Mouse (Mus musculus) embryo, embryonic 10.5 days (tissue): Measurements from ENCODE around the gene Tiam1.

ENCODE experiments used
- DNase-seq: peaks from one replicate; pipeline ENCODE4 v3.0.0-alpha.2; 2015; ENCODE audit warnings: low spot score

Gene Tiam1

DNA sequence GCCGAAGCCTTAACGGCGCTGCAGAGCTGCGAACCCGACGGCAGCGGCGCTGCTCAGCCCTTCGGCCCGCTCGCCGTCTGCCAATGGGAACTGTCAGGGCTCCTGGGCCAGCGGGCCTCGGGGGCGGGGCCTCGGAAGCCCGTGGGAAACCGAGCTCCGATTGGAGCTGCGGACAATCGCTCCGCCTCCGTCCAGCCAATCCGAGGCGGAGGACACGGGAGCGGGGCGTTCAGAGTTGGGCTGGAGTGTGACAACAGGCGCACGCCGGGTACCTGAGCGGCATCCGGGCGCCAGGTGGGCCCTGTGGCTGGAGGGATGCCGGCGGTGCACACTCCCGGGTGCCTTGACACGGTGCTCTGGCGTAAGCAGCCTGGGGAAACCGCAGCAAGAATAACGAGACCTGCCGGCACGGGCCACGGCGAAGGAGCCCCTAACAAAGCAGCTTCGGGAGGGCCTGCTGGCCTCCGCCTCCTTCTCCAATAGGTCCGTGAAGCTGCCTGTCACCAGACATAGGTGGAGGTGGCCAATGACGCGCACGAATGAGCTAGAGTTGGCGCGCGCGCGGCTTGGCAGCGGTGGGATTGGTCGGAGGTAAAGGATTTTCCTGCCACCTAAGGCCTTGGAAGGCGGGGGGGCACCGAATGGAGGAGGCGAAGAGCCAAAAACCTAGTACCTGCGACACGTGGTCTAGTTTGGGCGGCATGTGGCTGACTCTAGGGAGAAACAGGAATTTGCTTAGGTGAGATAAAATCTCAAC, at the start of gene Tiam1:
Tiam1 (minus strand) TSS at position 10 of the 757 bp plus-strand sequence.
- DNase-seq, result peak; percentile 98

DNA sequence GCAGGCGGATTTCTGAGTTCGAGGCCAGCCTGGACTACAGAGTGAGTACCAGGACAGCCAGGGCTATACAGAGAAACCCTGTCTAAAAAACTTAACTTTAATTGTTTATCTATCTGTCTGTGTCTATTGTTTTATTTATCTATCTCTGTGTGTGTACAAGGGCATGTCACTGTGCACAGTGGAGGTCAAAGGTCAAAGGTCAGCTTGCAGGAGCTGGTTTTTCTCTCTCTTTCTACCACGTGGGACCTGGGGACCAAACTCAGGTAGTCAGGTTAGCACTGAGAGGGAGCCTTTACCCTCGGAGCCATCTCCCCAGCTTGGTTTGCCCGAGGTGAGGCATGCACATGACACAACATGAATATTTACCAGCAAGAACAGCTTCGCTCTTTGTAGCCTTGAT, 47.7 kb upstream of the Tiam1 start:
- no peak for DNase-seq

DNA sequence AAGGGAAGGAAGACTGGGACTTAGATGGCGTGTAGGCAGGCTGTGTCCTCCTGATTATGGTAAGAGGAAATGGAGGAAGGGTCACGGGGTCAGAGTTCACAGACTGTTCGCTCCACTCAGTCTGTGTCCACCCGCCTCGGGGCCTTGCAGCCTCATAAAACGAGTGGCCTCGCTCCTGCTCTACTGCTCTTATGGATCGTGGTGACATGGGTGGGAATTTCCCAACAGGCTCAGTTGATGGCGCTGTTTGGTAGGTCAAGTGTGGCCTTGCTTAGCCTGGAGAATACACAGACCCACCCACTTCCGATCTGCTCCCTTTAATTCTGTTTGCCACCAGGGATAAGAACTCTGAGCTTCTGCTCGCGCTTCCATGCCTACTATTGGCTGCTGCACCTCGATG, 43.9 kb upstream of the Tiam1 start:
- peak; percentile 75 for DNase-seq

DNA sequence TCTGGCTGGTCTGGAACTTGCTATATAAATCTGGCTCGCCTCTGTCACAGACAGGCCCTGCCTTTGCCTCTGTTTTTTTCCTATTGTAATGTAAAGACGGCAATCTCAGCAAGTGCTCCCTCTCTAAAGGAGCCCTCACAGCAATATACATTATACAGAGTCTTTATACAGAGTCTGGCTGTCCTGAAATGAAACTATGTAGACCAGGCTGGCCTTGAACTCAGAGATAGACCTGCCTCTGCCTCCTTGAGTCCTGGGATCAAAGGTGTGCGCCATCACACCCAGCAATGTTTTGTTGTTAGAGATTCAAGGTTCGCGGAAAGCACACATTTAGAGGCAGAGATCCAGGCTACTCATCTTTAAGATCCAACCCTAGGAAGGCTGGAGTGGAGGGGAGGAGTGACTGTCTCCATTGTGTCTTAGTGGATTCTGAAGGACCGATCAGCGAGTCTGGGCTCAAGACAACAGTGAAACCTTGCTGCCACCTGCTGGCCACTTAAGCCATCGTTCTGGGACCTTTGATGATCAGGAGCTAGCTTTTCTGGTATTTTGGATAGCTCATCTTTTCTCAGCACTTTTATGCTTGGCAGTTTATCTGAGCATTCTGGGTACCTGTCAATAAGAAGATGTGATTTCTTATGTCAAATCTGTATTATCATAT, 42.5 kb upstream of the Tiam1 start:
- peak; percentile 92 for DNase-seq

DNA sequence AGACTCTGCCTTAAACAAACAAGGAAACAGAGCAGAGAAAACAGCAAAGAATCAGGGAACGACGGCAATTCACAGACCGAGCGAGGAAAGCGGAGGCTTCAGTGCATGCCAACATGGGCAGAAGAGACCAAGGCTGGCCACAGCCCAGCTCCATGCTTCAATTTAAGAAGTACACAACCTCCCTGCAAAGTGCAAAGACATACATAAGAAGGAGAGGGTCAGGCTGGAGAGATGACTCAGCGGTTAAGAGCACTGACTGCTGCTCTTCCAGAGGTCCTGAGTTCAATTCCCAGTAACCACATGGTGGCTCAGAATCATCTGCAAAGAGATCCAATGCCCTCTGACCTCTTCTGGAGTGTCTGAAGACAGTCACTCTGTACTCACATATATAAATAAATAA, 40.6 kb upstream of the Tiam1 start:
- DNase-seq, result no peak

DNA sequence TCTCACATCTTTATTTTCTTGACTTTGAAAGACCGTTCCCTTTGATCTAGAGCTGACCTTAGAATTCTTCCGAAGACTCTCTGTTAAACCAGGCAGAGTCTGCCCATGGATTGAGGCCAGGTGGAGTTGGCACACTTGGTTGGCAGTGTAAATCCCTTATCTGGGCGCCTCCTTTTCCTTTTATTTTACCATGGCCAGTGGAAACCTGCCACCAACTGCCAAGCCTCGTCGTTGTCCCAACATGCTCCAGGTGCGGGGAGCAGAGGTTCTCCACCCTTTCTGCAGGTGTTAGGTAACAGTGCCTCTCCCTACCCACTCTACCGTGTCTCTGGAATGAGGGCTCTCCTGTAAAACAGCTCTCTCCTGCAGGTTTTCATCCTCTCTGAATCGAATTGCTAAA, 38.1 kb upstream of the Tiam1 start:
- DNase-seq, result no peak

DNA sequence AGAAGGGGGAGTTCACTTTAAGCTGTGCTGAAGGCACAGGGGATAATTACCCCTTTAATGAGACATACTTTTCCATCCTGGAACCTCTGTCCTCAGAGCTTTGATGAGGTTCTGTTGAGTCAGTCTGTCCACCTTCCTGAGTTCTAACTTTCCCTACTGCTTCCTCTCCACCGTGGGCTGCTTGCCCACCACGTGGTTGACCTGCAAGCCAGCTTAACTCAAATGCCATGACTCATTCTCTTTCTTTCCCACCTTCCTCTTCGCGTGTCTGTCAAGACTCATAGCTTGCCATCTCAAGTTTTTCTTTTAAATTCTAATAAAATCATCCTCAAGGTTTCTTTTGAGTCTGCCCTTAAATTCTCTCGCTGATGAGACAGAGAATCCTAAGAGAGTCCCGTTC, 37.4 kb upstream of the Tiam1 start:
- no peak for DNase-seq

DNA sequence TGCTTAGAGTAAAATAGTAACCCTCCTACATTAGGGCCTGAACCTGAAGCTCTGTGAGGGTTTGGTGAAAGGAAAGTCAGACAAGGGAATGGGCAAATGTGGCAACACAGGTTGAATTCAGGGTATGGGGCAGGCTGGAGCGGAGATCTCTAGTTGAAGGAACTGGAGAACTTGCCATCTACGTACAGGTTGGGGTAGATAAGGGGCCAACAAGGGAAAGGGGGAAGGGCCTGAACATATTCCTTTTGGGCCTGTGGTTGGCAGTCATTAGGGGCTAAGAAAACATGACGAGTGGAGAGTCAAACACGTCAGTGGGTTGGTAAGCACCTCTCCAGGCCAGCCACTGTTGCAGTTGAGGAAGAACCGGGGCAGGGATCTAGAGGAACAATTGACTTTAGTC, 36.3 kb upstream of the Tiam1 start:
- DNase-seq, result no peak

GRCm38 (mm10) chr16:90178404-90178803, 34.8 kb upstream of the Tiam1 start:
- no peak for DNase-seq

- no peak for DNase-seq
These were observed 33.9 kb upstream of the Tiam1 start for GRCm38 (mm10) chr16:90177425-90177824.

DNA sequence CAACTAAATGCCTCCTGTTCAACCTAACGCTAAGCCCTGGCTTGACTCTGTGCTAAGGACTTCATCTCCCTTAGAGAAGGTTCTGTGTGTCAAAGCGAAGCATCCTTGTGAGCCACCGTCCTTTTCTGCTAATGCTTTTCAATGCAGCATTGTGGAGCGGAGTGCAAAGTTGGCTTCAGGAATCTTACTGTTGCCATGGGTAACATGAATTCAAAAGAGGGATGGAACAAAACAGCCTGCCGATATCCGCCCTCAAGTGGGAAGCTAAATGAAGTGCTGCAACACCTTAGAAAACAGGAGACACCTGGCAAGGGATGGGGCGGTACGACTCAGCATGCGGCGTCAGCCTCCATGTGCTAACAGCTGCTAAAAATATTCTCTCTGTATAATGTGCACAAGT, 32.9 kb upstream of the Tiam1 start:
- DNase-seq, result peak; percentile 47

DNA sequence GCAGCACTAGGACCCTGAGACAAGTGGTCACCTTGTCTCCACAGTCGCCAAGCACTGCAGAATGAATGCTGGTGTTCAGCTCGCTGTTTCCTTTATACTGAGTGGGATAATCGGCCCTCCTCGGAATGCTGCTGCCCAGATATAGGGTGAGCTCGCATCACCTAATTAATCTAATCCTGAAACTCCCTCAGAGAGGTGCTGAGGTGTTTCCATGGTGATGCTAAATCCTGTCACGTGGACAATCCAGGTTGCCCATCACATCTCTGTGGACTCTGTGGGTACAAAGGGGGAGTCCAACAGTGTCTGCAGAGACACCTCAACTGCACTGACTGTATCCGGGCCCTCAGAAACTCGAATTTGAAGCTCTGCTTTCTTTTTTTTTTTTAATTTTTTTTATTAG, 27.8 kb upstream of the Tiam1 start:
- DNase-seq, result no peak

DNA sequence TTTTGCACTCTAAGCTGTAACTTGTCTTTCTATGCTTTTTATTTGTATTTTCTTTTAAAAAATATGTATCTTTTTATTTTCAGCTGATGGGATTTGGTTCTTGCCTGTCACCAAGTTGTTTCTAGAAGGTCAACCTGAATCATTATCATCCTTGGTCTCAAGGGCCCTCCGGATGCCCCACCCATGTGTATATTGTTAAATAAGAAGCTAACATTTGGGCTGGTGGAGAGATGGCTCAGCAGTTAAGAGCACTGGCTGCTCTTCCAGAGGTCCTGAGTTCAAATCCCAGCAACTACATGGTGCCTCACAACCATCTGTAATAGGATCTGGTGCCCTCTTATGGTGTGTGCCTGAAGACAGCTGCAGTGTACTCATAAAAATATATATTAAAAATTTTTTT, 27.1 kb upstream of the Tiam1 start:
- DNase-seq, result no peak

GRCm38 (mm10) chr16:90169863-90170630, 26.5 kb upstream of the Tiam1 start:
- no peak for DNase-seq

DNA sequence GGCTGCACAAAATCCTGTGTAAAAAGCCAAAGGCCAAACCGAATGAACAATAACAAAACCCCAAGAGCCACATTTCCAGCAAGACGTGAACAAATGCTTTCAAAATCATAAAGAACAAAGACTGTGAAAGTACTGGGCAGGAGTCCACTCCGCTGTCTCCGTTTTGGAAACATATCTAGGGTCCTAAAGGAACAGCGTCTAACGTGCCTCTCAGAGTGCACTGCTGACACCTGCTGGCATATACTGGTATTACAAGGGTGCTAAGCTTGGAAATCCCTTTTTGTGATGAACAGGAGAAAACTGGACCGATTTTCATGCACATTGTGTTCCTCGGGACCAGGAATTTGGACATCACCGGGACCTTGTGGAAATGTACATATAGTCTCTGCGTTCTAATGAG, 24.1 kb upstream of the Tiam1 start:
- DNase-seq, result peak; percentile 94

- no peak for DNase-seq
These were observed 21.9 kb upstream of the Tiam1 start for GRCm38 (mm10) chr16:90165435-90165834.

GRCm38 (mm10) chr16:90164942-90165341, 21.4 kb upstream of the Tiam1 start:
- no peak for DNase-seq

GRCm38 (mm10) chr16:90155080-90155479, 11.5 kb upstream of the Tiam1 start:
- DNase-seq, result no peak

- no peak for DNase-seq
These were observed 7.3 kb upstream of the Tiam1 start for GRCm38 (mm10) chr16:90150820-90151219.

DNA sequence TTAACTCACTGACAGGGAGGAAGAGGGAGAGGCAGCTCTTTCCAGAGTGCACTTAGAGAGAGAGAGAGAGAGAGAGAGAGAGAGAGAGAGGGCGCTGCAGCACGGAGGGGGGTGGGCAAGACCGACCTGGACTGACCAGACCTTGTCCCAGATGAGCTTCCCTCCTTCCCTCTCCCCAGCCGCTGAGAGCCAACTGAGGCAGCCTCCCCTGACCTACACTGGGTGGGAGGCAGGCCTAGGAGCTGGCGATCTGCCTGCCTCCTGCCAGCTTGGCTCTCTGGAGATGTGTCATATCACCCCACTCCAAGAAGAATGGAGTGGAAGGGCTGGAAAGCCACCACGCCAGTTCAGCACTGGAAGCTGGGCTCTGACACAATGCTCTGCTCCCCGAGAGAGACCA, 6.6 kb upstream of the Tiam1 start:
- no peak for DNase-seq

DNA sequence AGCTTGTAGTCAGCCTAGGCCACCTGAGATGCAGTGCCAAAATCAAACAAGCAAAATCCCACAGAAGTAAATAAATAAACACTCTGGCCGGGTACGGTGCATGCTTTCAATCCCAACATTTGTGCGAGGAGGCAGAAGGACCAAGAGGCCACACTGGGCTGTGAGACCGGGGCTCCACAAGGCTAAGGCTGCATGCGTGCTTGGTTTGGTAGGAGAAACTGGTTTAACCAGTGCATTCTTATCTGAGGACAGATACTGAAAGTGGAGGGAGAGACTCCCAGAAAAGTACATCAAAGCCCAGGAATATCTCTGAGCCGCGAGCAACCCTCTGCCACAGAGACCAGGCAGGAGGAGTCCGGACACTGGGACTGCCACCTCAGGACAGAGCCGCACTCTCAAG, 5.8 kb upstream of the Tiam1 start:
- no peak for DNase-seq

DNA sequence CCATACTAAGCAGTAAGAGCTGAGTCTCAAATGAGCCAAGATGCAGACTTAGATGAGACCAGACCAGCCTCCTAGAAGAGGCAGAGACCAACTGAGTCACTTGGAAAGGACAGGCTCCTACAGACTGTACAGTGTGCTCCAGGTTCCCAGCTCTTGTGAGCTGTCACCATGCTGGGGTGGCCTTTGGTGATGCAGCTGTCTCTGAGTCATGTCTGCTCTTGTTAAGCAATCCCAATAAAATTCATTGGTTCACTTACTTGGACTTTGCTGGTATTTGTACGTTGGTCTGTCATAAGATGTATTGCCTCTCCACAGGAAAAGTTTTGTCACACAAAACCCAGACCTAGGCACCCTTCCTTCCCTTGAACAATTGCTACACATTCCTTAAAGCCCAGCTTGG, 1.7 kb upstream of the Tiam1 start:
- no peak for DNase-seq

DNA sequence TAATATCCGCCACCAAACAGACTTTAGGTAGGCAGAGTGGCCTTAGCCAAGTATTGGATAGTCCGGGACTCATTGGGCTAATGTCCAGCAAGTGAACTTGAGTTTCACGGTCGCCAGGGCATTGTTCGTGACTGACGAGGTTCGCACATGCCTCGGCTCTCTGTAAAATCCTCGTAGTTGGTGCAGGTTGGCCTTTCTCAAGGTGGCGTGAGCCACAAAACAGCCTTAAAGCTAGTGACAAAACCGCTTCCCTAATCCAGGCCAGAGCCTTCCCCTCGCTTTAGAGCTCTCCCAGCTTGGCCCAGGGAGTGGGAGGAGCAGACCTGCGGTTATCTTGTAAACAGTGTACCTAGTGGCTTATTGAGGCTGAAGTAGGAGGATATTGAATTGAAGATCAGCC, 972 bp upstream of the Tiam1 start:
- DNase-seq, result no peak
